Mouse (Mus musculus) hindbrain, embryonic 12.5 days (tissue): Measurements from ENCODE around the gene Inpp5a. TPM values are rescaled to one million over a fixed set of nuclear protein-coding genes. Genes with fewer than 3 reads are reported as not detected.

ENCODE experiments used
- ATAC-seq: fragments of 200-750 bp; cut with Nextera tagmentation; 2 replicates; pipeline ENCODE4 v1.8.0; 2017; ENCODE audit warnings: moderate TSS enrichment; ENCODE audit not compliant: low FRiP score
- H3K27ac ChIP-seq: fragments of 300-500 bp; sonication (generic); 2 replicates; pipeline ENCODE4 v1.5.1; 2016; ENCODE audit warnings: mild to moderate bottlenecking
- H3K27me3 ChIP-seq: fragments of 300-500 bp; sonication (generic); 2 replicates; pipeline ENCODE4 v1.6.1; 2016; ENCODE audit warnings: mild to moderate bottlenecking
- H3K36me3 ChIP-seq: fragments of 300-500 bp; sonication (generic); 2 replicates; pipeline ENCODE4 v1.6.1; 2016; ENCODE audit warnings: mild to moderate bottlenecking
- H3K4me1 ChIP-seq: fragments of 300-500 bp; sonication (generic); 2 replicates; pipeline ENCODE4 v1.6.1; 2016
- H3K4me2 ChIP-seq: fragments of 300-500 bp; sonication (generic); replicated peaks from 2 replicates; pipeline ENCODE4 v1.6.1; 2016; ENCODE audit warnings: mild to moderate bottlenecking
- H3K4me3 ChIP-seq: fragments of 300-500 bp; sonication (generic); 2 replicates; pipeline ENCODE4 v1.5.1; 2016; ENCODE audit warnings: mild to moderate bottlenecking
- H3K9ac ChIP-seq: fragments of 300-500 bp; sonication (generic); 2 replicates; pipeline ENCODE4 v1.6.1; 2016; ENCODE audit warnings: mild to moderate bottlenecking, moderate library complexity
- H3K9me3 ChIP-seq: fragments of 300-500 bp; sonication (generic); replicated peaks from 2 replicates; pipeline ENCODE4 v1.6.1; 2016; ENCODE audit warnings: mild to moderate bottlenecking
- WGBS: fragments of 180-500 bp; shearing (Covaris S2); methylation state at CpG from one replicate; pipeline ENCODE4 v1.1.7; 2016; 5-methylcytosine and 5-hydroxymethylcytosine counted together
- polyA plus RNA-seq: library from polyadenylated mRNA; unstranded; fragments of >200 nt; fragmentation: Nextera tagmentation; extraction: Ambion mirVana; gene quantifications from 2 replicates; pipeline ENCODE4 v1.2.1, GENCODE M21; 2016

Inpp5a gene
- polyA plus RNA-seq, 1 experiment from 2014 or later = 26.4 TPM

DNA sequence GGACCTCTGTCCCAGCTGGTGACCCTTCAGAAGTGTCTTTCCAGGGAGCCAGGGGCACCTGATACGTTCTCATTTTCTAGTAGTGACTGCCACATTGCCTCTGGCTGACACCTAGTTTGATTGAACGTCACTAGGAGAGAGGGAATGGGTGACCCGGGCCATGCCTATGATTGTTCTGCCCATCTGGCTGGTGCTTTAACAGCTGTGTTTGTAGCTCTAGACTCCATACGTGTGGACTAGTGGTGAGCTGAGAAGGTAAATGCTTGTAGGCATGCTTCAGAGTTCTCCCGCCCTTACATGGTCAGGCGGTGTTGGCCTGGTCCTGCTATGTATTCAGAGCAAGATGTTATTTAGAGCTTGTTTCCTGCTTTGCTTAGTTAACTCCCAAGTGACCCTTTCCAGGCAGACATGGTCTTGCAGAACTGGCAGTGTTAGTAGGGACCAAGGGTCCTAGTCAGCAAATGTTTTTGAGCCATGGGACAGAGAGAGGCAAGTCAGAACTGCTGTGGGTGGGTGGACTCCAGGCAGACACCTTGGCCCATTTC lies 3.9 kb downstream of the Inpp5a start:
- Histone ChIP-seq H3K27me3 (no peaks in the 10 kb centered on the region), H3K9me3 (no peaks in the 10 kb centered on the region), H3K36me3 (no peaks in the 10 kb centered on the region), H3K27ac (no peak overlapping the region), H3K4me2 (no peak overlapping the region), H3K9ac (no peak overlapping the region), H3K4me1 (peaks cover 39% of the 10 kb centered on the region), H3K4me3 (no peak overlapping the region)
- WGBS = 74% methylated on average over 6 of the region's 6 CpGs
- no peak for ATAC-seq

GRCm38 (mm10) chr7:139397521-139397920 lies 8.6 kb downstream of the Inpp5a start:
- no peak overlapping the region for H3K4me2 ChIP-seq
- H3K4me3 ChIP-seq = no peak overlapping the region
- no peaks in the 10 kb centered on the region for H3K9me3 ChIP-seq
- peak overlapping the region; percentile 2; the same call in 1 of the 2 replicates for H3K27ac ChIP-seq
- H3K9ac ChIP-seq = no peak overlapping the region
- 53% methylated on average over 8 of the region's 8 CpGs for WGBS
- peak; percentile 54; the same call in 1 of the 2 replicates for ATAC-seq
- H3K4me1 ChIP-seq = peaks cover 17% of the 10 kb centered on the region
- H3K27me3 ChIP-seq = no peaks in the 10 kb centered on the region
- no peaks in the 10 kb centered on the region for H3K36me3 ChIP-seq

GRCm38 (mm10) chr7:139398111-139398510 lies 9.2 kb downstream of the Inpp5a start:
- H3K36me3 ChIP-seq = no peaks in the 10 kb centered on the region
- no peaks in the 10 kb centered on the region for H3K9me3 ChIP-seq
- H3K4me3 ChIP-seq = no peak overlapping the region
- H3K9ac ChIP-seq = no peak overlapping the region
- H3K27me3 ChIP-seq = no peaks in the 10 kb centered on the region
- no peak overlapping the region for H3K27ac ChIP-seq
- H3K4me2 ChIP-seq = no peak overlapping the region
- ATAC-seq = no peak
- whole genome bisulfite sequencing = 87% methylated on average over 5 of the region's 5 CpGs
- H3K4me1 ChIP-seq = peaks cover 14% of the 10 kb centered on the region

DNA sequence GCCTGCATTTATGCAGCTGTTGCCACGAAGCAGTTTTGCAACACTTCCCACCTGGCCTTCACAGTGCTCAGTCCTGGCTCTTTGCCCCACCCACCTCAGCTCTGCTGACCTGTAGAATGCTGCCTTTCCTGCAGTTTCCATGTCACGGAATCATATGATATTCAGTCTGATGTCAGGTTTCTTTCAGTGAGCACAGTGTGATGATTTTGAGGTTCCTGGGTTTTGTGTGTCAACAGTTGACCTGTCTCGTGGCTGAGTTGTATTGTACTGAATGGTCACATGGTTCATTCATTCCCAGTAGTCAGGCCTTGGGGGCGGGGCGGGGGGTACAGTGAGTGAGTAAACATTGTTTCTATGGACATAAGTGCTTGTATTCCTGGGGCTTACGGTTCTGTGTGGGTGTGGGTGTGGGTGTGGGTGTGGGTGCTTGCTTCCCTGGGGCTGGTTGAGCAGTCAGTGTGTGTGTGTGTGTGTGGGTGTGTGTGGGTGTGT lies 9.7 kb downstream of the Inpp5a start:
- Histone ChIP-seq H3K9me3 (no peaks in the 10 kb centered on the region), H3K27me3 (no peaks in the 10 kb centered on the region), H3K9ac (no peak overlapping the region), H3K27ac (no peak overlapping the region), H3K4me2 (no peak overlapping the region), H3K4me3 (no peak overlapping the region), H3K4me1 (peaks cover 14% of the 10 kb centered on the region), H3K36me3 (no peaks in the 10 kb centered on the region)
- 82% methylated on average over 6 of the region's 6 CpGs for WGBS
- no peak for ATAC-seq

- ATAC-seq = no peak
- no peaks in the 10 kb centered on the region for H3K27me3 ChIP-seq
- no peak overlapping the region for H3K27ac ChIP-seq
- no peak overlapping the region for H3K4me2 ChIP-seq
- H3K4me3 ChIP-seq = no peak overlapping the region
- peaks cover 14% of the 10 kb centered on the region for H3K4me1 ChIP-seq
- no peaks in the 10 kb centered on the region for H3K9me3 ChIP-seq
- no peak overlapping the region for H3K9ac ChIP-seq
- no peaks in the 10 kb centered on the region for H3K36me3 ChIP-seq
- WGBS = 85% methylated on average over 4 of the region's 4 CpGs
Observed at GRCm38 (mm10) chr7:139399572-139399971, 10.7 kb downstream of the Inpp5a start.

GRCm38 (mm10) chr7:139399977-139400685 lies 11.2 kb downstream of the Inpp5a start:
- ATAC-seq = no peak
- 93% methylated on average over 11 of the region's 11 CpGs for WGBS
- H3K9me3 ChIP-seq = no peaks in the 10 kb centered on the region

GRCm38 (mm10) chr7:139400926-139401325 lies 12.0 kb downstream of the Inpp5a start:
- Histone ChIP-seq H3K27ac (no peak overlapping the region), H3K9ac (no peak overlapping the region), H3K4me2 (no peak overlapping the region), H3K9me3 (no peaks in the 10 kb centered on the region), H3K27me3 (no peaks in the 10 kb centered on the region), H3K4me1 (peaks cover 14% of the 10 kb centered on the region), H3K36me3 (no peaks in the 10 kb centered on the region), H3K4me3 (no peak overlapping the region)
- WGBS = 88% methylated on average over 3 of the region's 3 CpGs
- no peak for ATAC-seq

More at GRCm38 (mm10) chr7:139399977-139400685, 11.2 kb downstream of the Inpp5a start:
- H3K4me1 ChIP-seq = peaks cover 14% of the 10 kb centered on the region
- H3K36me3 ChIP-seq = no peaks in the 10 kb centered on the region
- no peak overlapping the region for H3K9ac ChIP-seq
- H3K4me3 ChIP-seq = no peak overlapping the region
- no peak overlapping the region for H3K4me2 ChIP-seq
- no peaks in the 10 kb centered on the region for H3K27me3 ChIP-seq
- no peak overlapping the region for H3K27ac ChIP-seq

- Histone ChIP-seq H3K27ac (no peak overlapping the region), H3K9me3 (no peaks in the 10 kb centered on the region), H3K9ac (no peak overlapping the region), H3K4me3 (no peak overlapping the region), H3K4me2 (no peak overlapping the region), H3K4me1 (peaks cover 14% of the 10 kb centered on the region), H3K36me3 (no peaks in the 10 kb centered on the region), H3K27me3 (no peaks in the 10 kb centered on the region)
- no peak for ATAC-seq
- 90% methylated on average over 8 of the region's 8 CpGs for WGBS
Observed at GRCm38 (mm10) chr7:139401791-139402190, 12.9 kb downstream of the Inpp5a start.

DNA sequence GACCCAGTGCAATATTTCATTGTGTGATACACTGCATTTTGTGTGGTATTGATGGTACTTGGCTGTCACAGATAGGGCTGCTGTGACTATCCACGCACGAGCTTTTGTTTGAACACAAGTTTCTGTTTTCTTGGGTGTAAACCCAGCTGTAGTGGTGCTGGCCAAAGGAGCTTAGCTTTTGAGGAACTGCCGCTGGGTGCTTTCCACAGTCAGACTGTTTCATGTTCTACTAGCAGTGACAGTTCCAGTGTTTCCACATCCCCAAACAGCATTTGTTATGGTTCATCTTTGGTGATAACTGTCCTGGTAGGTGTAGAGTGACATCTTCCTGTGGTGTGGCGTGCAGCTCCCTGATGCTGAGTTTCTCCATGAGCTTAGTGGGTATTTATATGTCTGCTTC lies 13.8 kb downstream of the Inpp5a start:
- no peak overlapping the region for H3K27ac ChIP-seq
- no peak overlapping the region for H3K4me3 ChIP-seq
- H3K4me2 ChIP-seq = no peak overlapping the region
- no peaks in the 10 kb centered on the region for H3K27me3 ChIP-seq
- H3K36me3 ChIP-seq = no peaks in the 10 kb centered on the region
- H3K9ac ChIP-seq = no peak overlapping the region
- no peaks in the 10 kb centered on the region for H3K9me3 ChIP-seq
- WGBS = 88% methylated on average over 4 of the region's 4 CpGs
- peaks cover 8% of the 10 kb centered on the region for H3K4me1 ChIP-seq
- no peak for ATAC-seq

GRCm38 (mm10) chr7:139406581-139406980 lies 17.7 kb downstream of the Inpp5a start:
- 89% methylated on average over 2 of the region's 2 CpGs for WGBS
- ATAC-seq = no peak
- H3K27ac ChIP-seq = no peak overlapping the region
- H3K27me3 ChIP-seq = no peaks in the 10 kb centered on the region
- H3K4me2 ChIP-seq = no peak overlapping the region
- H3K9ac ChIP-seq = no peak overlapping the region
- H3K36me3 ChIP-seq = no peaks in the 10 kb centered on the region
- H3K4me1 ChIP-seq = 0 out of 2 replicates have a peak, but pooled peaks cover 3% of the 10 kb centered on the region
- no peaks in the 10 kb centered on the region for H3K9me3 ChIP-seq
- no peak overlapping the region for H3K4me3 ChIP-seq

DNA sequence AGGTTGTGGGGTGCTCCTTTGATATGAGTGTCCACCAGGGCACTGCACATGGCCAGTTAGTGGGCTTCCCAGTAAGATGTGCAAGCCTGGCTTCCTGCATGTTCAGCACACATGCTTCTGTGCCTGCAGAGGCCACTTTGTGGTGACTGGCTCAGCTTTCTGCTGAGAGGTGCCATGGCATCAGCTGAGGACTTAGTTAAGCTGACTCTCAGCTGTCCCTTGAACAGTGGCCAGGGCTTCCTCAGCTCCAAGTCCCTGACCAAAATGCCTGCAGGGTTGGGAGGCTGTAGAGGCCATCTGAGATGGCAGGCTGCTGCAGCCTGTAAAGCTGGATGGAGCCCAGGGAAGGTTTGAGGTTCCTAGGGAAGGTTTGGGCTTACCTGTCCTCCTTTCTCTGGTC lies 19.1 kb downstream of the Inpp5a start:
- no peak for ATAC-seq

GRCm38 (mm10) chr7:139409903-139410302 lies 21.0 kb downstream of the Inpp5a start:
- no peak overlapping the region for H3K27ac ChIP-seq
- H3K9ac ChIP-seq = no peak overlapping the region
- no peak overlapping the region for H3K4me2 ChIP-seq
- 88% methylated on average over 5 of the region's 5 CpGs for WGBS
- no peaks in the 10 kb centered on the region for H3K27me3 ChIP-seq
- H3K4me3 ChIP-seq = no peak overlapping the region
- no peaks in the 10 kb centered on the region for H3K9me3 ChIP-seq
- ATAC-seq = no peak
- 0 out of 2 replicates have a peak, but pooled peaks cover 8% of the 10 kb centered on the region for H3K4me1 ChIP-seq
- no peaks in the 10 kb centered on the region for H3K36me3 ChIP-seq

More for the DNA sequence above, 19.1 kb downstream of the Inpp5a start:
- Histone ChIP-seq H3K4me3 (no peak overlapping the region), H3K4me1 (no peaks in the 10 kb centered on the region), H3K27me3 (no peaks in the 10 kb centered on the region), H3K4me2 (no peak overlapping the region), H3K9ac (no peak overlapping the region), H3K27ac (no peak overlapping the region), H3K36me3 (no peaks in the 10 kb centered on the region), H3K9me3 (no peaks in the 10 kb centered on the region)
